Mouse (Mus musculus) liver, adult 2 months (tissue): ENCODE measurements around the gene Spata31d1a.

Source experiments
- CTCF ChIP-seq: fragments of 200-500 bp; IDR thresholded peaks from 2 replicates; pipeline ENCODE4 v1.5.1; 2011; ENCODE audit warnings: low read depth, low read length, control low read depth
- POLR2A ChIP-seq: fragments of 200-500 bp; IDR thresholded peaks from 2 replicates; pipeline ENCODE4 v1.6.1; 2011; ENCODE audit warnings: low read length, control low read depth; ENCODE audit not compliant: insufficient read depth; ENCODE audit errors: extremely low read depth

- TF ChIP-seq CTCF (no peak), POLR2A (no peak)
These were observed 6.6 kb downstream of the Spata31d1a start for GRCm38 (mm10) chr13:59703514-59703913.
